14 mouse cellular contexts compared by ENCODE assay signal in genomic region chr9:58134906-58135305, GRCm38 (mm10). TPM values are rescaled to one million over a fixed set of nuclear protein-coding genes. Genes with fewer than 3 reads are reported as not detected.
DNase-seq lines count a peak whose midpoint lies in the region; ATAC-seq and TF ChIP-seq lines count a peak whose summit lies in the region.
"Had no signal": no experiment of that assay in that cellular context is flagged by ENCODE, and none has a peak within 500 bp of the region (broad histone marks: within the 10 kb centered on the region; RNA-seq: fewer than 3 reads in every experiment).

No protein-coding gene starts in this region.

- no peaks in the 10 kb centered on the region for H3K36me3 ChIP-seq in forebrain, embryonic 12.5 days (replicated peaks)
- no peaks in the 10 kb centered on the region for H3K36me3 ChIP-seq in forebrain, embryonic 11.5 days (ENCODE audit: control insufficient read depth, insufficient read depth, low read length)
- H3K36me3 ChIP-seq in midbrain, postnatal 0 days (ENCODE audit: insufficient read depth, low read length), result no peaks in the 10 kb centered on the region
- no peaks in the 10 kb centered on the region for H3K36me3 ChIP-seq in midbrain, embryonic 15.5 days (replicated peaks)
- H3K36me3 ChIP-seq in hindbrain, embryonic 16.5 days (ENCODE audit: control insufficient read depth, insufficient read depth, low read length), result no peaks in the 10 kb centered on the region
- H3K36me3 ChIP-seq: heart, embryonic 13.5 days; liver, embryonic 12.5 days had no signal

- H3K9ac ChIP-seq in forebrain, embryonic 12.5 days, result no peak overlapping the region
- no peak overlapping the region for H3K9ac ChIP-seq in forebrain, embryonic 11.5 days (ENCODE audit: low read length)
- H3K9ac ChIP-seq in midbrain, postnatal 0 days (replicated peaks; ENCODE audit: low read length, poor library complexity, severe bottlenecking), result no peak overlapping the region
- H3K9ac ChIP-seq in midbrain, embryonic 15.5 days, result no peak overlapping the region
- no peak overlapping the region for H3K9ac ChIP-seq in hindbrain, embryonic 16.5 days (ENCODE audit: low read depth, low read length)
- H3K9ac ChIP-seq: heart, embryonic 13.5 days; liver, embryonic 12.5 days had no signal

- H3K4me3 ChIP-seq in forebrain, embryonic 12.5 days (replicated peaks), result no peak overlapping the region
- no peak overlapping the region for H3K4me3 ChIP-seq in forebrain, embryonic 11.5 days (ENCODE audit: low read depth, low read length)
- H3K4me3 ChIP-seq in midbrain, postnatal 0 days (ENCODE audit: low read depth, low read length), result no peak overlapping the region
- H3K4me3 ChIP-seq in midbrain, embryonic 15.5 days, result no peak overlapping the region
- H3K4me3 ChIP-seq in hindbrain, embryonic 16.5 days (ENCODE audit: low read length), result no peak overlapping the region
- H3K4me3 ChIP-seq: heart, embryonic 13.5 days; liver, embryonic 12.5 days had no signal

- no peaks in the 10 kb centered on the region; the same call in none of the 2 replicates for H3K27me3 ChIP-seq in forebrain, embryonic 12.5 days
- H3K27me3 ChIP-seq in forebrain, embryonic 11.5 days (ENCODE audit: control insufficient read depth, insufficient read depth, low read length), result no peaks in the 10 kb centered on the region; the same call in 1 of the 2 replicates
- peaks cover 3% of the 10 kb centered on the region for H3K27me3 ChIP-seq in midbrain, postnatal 0 days (ENCODE audit: insufficient read depth, low read length)
- H3K27me3 ChIP-seq in midbrain, embryonic 15.5 days (replicated peaks), result peaks cover 2% of the 10 kb centered on the region; the same call in 1 of the 2 replicates
- H3K27me3 ChIP-seq in hindbrain, embryonic 16.5 days (replicated peaks; ENCODE audit: control insufficient read depth, insufficient read depth, low read length), result peaks cover 12% of the 10 kb centered on the region

- DNase-seq in forebrain, embryonic 11.5 days (ENCODE audit: low spot score), result no peak
- DNase-seq in midbrain, postnatal 0 days (ENCODE audit: low spot score), result peak; percentile 82
- no peak for DNase-seq in layer of hippocampus, postnatal 10 days (ENCODE audit: low spot score in 2 of 2)
- DNase-seq in ovary, adult 18-20 months (ENCODE audit: low spot score), result no peak
- DNase-seq in adipocyte (ENCODE audit: low spot score), result no peak
- DNase-seq: kidney, postnatal 25 days; midbrain, embryonic 14.5 days; right cerebral cortex, postnatal 14 days had no signal

- no peak for TF ChIP-seq CTCF in midbrain, postnatal 0 days (IDR thresholded peaks at IDR 0.05)

- 0 out of 2 replicates have a peak overlapping the region, but pooled peaks have one; percentile 21 for H3K27ac ChIP-seq in forebrain, embryonic 12.5 days
- H3K27ac ChIP-seq in forebrain, embryonic 11.5 days (ENCODE audit: low read depth, low read length), result no peak overlapping the region
- no peak overlapping the region for H3K27ac ChIP-seq in midbrain, postnatal 0 days (ENCODE audit: low read depth, low read length)
- no peak overlapping the region for H3K27ac ChIP-seq in midbrain, embryonic 15.5 days
- peak overlapping the region; percentile 0; the same call in 1 of the 2 replicates for H3K27ac ChIP-seq in hindbrain, embryonic 16.5 days (ENCODE audit: low read depth, low read length)
- H3K27ac ChIP-seq: heart, embryonic 13.5 days; liver, embryonic 12.5 days; stomach, postnatal 0 days had no signal

- WGBS in forebrain, embryonic 12.5 days, result 44% methylated on average over 7 of the region's 7 CpGs
- WGBS in forebrain, embryonic 11.5 days, result 46% methylated on average over 7 of the region's 7 CpGs
- 39% methylated on average over 7 of the region's 7 CpGs for WGBS in midbrain, postnatal 0 days
- WGBS in midbrain, embryonic 15.5 days, result 31% methylated on average over 7 of the region's 7 CpGs
- WGBS in hindbrain, embryonic 16.5 days, result 20% methylated on average over 7 of the region's 7 CpGs

- H3K9me3 ChIP-seq in forebrain, embryonic 12.5 days, result no peaks in the 10 kb centered on the region
- no peaks in the 10 kb centered on the region for H3K9me3 ChIP-seq in forebrain, embryonic 11.5 days (ENCODE audit: control insufficient read depth, low read length)
- H3K9me3 ChIP-seq in midbrain, postnatal 0 days (ENCODE audit: low read length), result no peaks in the 10 kb centered on the region
- no peaks in the 10 kb centered on the region for H3K9me3 ChIP-seq in midbrain, embryonic 15.5 days
- no peaks in the 10 kb centered on the region for H3K9me3 ChIP-seq in hindbrain, embryonic 16.5 days (ENCODE audit: control insufficient read depth, low read length)
- H3K9me3 ChIP-seq: heart, embryonic 13.5 days; liver, embryonic 12.5 days had no signal

- H3K4me2 ChIP-seq in forebrain, embryonic 12.5 days, result no peak overlapping the region
- no peak overlapping the region for H3K4me2 ChIP-seq in forebrain, embryonic 11.5 days (ENCODE audit: low read depth, low read length, severe bottlenecking)
- no peak overlapping the region for H3K4me2 ChIP-seq in midbrain, postnatal 0 days (ENCODE audit: low read depth, low read length, poor library complexity, severe bottlenecking)
- H3K4me2 ChIP-seq in midbrain, embryonic 15.5 days, result no peak overlapping the region
- H3K4me2 ChIP-seq in hindbrain, embryonic 16.5 days (ENCODE audit: low read length), result 0 out of 2 replicates have a peak overlapping the region, but pooled peaks have one; percentile 1
- H3K4me2 ChIP-seq: heart, embryonic 13.5 days; liver, embryonic 12.5 days had no signal

- H3K4me1 ChIP-seq in forebrain, embryonic 12.5 days, result peaks cover 50% of the 10 kb centered on the region
- peaks cover 19% of the 10 kb centered on the region for H3K4me1 ChIP-seq in forebrain, embryonic 11.5 days (replicated peaks; ENCODE audit: control insufficient read depth, insufficient read depth, low read length)
- peaks cover 6% of the 10 kb centered on the region; the same call in 1 of the 2 replicates for H3K4me1 ChIP-seq in midbrain, postnatal 0 days (ENCODE audit: insufficient read depth, low read length)
- H3K4me1 ChIP-seq in midbrain, embryonic 15.5 days, result peaks cover 15% of the 10 kb centered on the region
- peaks cover 8% of the 10 kb centered on the region; the same call in 1 of the 2 replicates for H3K4me1 ChIP-seq in hindbrain, embryonic 16.5 days (ENCODE audit: control insufficient read depth, insufficient read depth, low read depth, low read length)
- H3K4me1 ChIP-seq: liver, embryonic 12.5 days had no signal

- ATAC-seq in forebrain, embryonic 12.5 days (ENCODE audit: low FRiP score), result no peak
- no peak for ATAC-seq in forebrain, embryonic 11.5 days (replicated peaks; ENCODE audit: low FRiP score)
- ATAC-seq in midbrain, postnatal 0 days (ENCODE audit: low FRiP score), result no peak
- ATAC-seq in midbrain, embryonic 15.5 days (replicated peaks), result no peak
- 0 out of 2 replicates have a peak, but pooled peaks have one; percentile 15 for ATAC-seq in hindbrain, embryonic 16.5 days
- ATAC-seq: liver, embryonic 12.5 days had no signal

RNA-seq across cellular contexts. Expression of gene Ccdc33, which starts 16.3 kb away (rescaled TPM):
- 1.5 and 2.4 TPM in 2 replicates for polyA plus RNA-seq in forebrain, embryonic 12.5 days (2016; fragmentation: Nextera tagmentation; extraction: Ambion mirVana)
- polyA plus RNA-seq in forebrain, embryonic 11.5 days (2014; fragmentation: Nextera tagmentation; extraction: Ambion mirVana), result 0.88 and 1.1 TPM in 2 replicates
- 0.24 and 0.27 TPM in 2 replicates for total RNA-seq in midbrain, postnatal 0 days (2014; rRNA removed)
- polyA plus RNA-seq in midbrain, postnatal 0 days (2015; fragmentation: Nextera tagmentation; extraction: Ambion mirVana), result 1.1 and 1.4 TPM in 2 replicates
- 0.36 and 0.79 TPM in 2 replicates for polyA plus RNA-seq in midbrain, embryonic 15.5 days (2015; fragmentation: Nextera tagmentation; extraction: Ambion mirVana)
- 0.43 and 0.79 TPM in 2 replicates for polyA plus RNA-seq in hindbrain, embryonic 16.5 days (2015; fragmentation: Nextera tagmentation; extraction: Ambion mirVana)
- 1 to 10 TPM; 1.0 to 2.0 TPM for total RNA-seq in layer of hippocampus, postnatal 10 days (2021)
- polyA plus RNA-seq: liver, embryonic 12.5 days; stomach, postnatal 0 days had no signal

Comparison
In these comparisons a context has a peak if more than half of its experiments do, and no peak if none do; other contexts are left out.
1. H3K27ac ChIP-seq: peak in forebrain, embryonic 12.5 days (single experiment) and hindbrain, embryonic 16.5 days (single experiment); none in forebrain, embryonic 11.5 days (single experiment), midbrain, postnatal 0 days (single experiment) and midbrain, embryonic 15.5 days (single experiment).